Mouse (Mus musculus): ENCODE measurements at regions not wholly inside any gene's neighbourhood (a gene's known extent, or its start where the extent isn't known, plus 50 kb on each side); places are given as distances from the start of the nearest gene placed in this dataset.

DNA sequence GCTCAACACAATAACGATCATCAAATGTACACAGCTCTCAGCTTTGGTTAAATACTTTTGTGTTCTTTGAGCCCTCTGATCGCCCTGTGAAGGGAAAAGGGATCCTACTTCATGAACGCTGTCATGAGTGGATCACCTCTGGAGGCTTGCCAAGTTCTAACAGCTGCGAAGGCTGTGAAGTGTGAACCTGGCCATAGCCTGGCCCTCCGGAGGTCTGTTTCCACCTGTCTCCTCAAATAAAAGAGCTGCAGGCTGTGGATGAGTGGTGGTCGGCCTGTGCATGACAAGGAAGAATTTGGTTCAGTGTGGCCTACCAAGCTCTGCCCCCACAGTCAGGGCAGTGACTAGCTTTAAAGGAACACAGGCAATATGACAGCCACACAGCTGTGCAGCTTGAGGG lies 122.0 kb downstream of the Gm12728 start:
- in situ Hi-C loops (cut with MboI, MseI) = no loop called here

DNA sequence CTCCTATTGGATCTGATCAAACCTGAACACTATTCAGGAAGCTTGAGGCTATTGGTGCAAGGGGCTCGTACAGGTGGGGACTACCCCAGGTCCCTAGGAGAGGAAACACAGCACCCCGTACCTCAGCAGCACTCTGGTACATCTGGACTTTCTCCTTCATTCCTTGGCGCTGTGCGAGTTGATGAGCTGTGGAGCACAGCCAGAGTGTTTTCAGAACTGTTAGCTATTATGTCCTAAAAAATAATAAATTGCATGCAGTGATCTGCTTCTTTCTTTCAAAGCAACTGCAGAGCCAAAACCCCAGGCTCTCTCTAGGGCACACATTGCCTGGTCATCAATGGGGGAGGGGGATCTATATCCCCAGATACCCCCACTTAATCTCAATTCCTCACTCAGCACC lies 122.6 kb downstream of the Gm12728 start:
- in situ Hi-C loops (cut with MboI, MseI) = no loop called here

DNA sequence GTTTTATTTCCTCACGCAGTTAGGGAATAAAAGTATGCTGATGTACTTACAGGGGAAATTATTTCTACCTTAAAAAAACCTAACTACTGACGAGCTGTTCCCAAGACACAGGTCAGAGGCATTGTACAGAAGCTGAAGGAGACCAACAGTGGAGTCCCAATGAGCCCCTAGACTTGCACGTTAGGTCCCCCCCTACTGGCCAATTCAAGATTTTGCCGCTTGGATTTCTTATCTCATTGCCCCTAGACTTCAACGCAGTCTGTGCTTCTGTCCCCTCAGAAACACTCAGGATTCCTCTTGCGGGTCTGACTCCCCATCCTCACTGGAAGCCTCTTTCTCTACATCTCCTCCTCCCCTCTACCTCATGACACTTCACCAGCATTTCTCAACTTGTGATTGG lies 125.3 kb downstream of the Gm12728 start:
- in situ Hi-C loops (cut with MboI, MseI) = no loop called here

DNA sequence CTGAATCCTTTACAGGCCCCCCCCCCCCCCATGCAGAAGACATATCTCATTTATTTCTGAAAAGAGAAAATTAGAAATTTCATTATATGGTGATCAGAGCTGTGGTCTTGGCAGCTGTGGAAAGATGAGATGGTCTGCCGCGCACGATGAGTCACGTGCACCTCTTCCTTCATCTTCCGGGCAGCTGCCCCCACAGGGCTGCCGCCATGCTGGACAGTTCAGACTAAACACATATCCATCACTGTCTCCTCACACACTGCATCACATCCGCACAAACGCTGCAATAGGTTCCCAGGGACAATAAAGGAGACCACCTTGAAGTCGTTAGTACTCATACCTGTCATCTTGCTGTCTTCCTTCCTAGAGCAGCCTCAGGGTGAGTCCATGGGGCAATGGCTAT lies 126.6 kb downstream of the Gm12728 start:
- in situ Hi-C loops (cut with MboI, MseI) = no loop called here

DNA sequence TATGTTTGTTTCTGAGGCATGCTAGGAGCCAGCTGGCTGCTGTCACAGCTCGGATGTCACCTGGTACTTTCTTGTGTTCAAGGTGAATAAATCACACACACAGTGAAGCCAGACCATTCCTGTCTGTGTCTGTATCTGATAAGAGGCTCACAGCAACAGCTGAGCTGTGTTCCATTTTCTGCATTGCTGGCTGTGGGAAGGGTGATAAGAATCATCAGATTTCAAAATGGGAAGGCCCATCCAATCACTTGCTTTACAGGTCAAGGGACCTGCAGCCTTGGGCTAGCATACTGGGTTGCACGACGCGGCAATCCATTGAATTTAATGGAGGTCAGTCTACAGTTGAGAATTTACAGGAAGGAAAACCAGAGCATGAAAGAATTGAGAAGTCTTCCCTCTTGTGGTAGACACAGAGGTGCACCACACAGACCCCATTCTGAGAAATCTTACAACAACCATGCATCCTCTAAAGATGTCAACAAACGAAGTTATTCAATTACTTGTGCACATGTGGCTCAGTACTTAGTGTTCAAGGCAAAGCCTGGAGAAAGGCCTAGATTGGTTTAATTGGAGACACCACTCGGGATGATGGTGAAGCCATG lies 135.2 kb downstream of the Gm12728 start:
- in situ Hi-C loops (cut with MboI, MseI) = loop anchor here in 1 of 2 experiments (5.0 kb wide), 1 partner anchor 923 kb away; no protein-coding TSS in a partner anchor

DNA sequence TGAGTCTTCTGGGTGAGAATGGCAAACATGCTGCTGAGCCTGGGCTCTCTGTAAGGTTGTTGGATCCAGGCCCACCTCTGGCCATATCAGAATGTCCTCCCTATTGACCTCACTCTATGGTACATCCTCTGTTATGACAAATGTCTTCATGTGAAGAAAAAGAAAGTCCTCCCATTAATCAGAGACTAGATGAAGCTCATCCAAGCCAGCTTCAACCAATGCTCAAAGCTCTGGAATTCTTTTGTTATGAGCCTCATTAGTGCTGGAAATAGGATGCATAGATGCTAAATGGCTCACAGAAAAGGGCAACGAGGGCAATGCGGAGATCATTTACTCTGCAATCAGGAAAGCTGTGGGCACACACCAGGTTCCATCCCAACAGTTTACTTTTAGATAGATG lies 135.8 kb downstream of the Gm12728 start:
- in situ Hi-C loops (cut with MboI, MseI) = loop anchor here in 1 of 2 experiments (5.0 kb wide), 1 partner anchor 923 kb away; no protein-coding TSS in a partner anchor

DNA sequence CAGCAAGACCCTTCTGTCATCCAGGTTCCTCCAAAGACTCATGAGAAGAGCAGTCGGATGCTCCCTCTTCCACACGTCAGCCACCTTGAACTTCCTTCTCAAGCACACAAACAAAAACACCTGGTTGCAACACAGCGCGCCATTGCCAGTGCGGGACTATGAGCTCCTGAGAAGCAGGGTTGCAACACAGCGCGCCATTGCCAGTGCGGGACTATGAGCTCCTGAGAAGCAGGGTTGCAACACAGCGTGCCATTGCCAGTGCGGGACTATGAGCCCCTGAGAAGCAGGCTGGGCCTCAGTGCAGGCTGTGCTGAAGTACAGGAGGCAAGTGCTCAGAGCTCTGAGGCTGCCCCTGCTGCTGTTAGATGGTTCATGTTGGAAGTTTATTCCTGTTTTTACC lies 140.0 kb downstream of the Gm12728 start:
- in situ Hi-C loops (cut with MboI, MseI) = loop anchor here in 1 of 2 experiments (5.0 kb wide), 1 partner anchor 927 kb away; no protein-coding TSS in a partner anchor

DNA sequence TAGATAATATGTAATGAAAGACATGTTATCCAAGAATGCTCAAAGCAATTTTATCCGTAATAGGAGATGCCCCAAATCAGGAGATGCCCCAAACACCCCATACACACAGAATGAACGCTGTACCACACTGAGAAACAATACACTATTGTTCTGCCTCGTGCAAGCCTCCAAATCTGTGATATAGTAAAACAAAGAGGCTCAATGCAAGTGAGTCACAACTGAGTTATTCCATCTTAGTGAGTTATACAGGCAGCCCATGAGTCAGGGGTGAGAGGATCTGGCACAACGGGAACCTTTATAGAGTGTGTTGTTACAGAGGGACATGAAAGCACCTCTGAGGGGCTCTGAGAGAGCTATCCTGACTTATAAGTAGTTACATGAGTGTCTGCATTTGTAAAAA lies 145.3 kb downstream of the Gm12728 start:
- in situ Hi-C loops (cut with MboI, MseI) = no loop called here

DNA sequence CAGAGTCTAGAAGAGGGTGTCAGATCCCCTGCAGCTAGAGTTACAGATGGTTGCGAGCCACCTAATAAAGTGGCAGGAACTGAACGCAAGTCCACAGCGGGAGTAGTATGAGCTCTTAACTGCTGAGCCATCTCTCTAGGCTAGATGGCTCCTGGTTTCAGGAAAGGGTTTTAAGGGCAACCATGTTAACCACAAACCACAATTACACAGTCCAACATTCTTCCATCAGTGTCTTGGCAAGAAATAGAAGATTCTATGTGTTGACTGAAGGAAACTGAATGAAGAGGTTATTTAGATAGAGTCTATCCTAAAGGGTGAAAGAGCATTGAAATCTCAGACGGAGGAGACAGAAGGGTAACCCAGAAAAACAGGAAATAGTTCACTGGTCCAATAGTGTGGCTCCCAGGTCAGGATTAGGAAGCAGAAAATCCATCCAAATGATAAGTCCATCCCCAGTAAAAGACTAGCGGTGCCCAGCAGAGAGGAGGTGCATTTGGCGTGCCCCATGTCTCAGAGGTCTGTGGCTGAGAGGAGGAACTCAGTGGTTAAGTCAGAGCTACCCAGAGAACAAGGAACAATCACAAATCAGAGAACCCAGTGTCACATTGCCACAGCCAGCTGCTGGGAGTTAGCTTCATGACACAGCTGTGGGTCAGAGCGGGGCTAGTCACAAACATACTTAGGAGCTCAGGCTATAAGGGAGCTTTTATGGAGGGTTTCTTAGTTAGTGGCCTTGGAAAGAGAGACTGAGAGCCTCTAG lies 147.3 kb downstream of the Gm12728 start:
- in situ Hi-C loops (cut with MboI, MseI) = no loop called here

DNA sequence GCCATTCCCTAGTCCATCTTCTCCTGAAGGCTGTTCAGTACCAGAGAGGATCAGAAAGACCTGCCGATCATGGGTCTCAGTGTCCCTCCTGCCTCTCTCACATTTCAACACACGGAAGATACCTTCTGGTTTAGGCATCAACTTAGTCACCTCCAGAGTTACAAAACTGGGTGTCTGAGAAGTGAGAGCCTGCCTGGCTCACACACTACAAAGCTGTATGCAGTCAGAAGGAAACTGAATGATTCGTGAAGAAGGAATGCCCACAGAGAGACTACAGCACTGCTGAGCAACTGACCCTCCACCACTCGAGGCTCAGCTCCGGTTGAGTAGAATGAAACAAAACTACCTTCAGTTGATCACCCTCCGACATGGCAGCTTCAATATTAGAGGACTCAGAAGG lies 147.9 kb downstream of the Gm12728 start:
- in situ Hi-C loops (cut with MboI, MseI) = no loop called here

DNA sequence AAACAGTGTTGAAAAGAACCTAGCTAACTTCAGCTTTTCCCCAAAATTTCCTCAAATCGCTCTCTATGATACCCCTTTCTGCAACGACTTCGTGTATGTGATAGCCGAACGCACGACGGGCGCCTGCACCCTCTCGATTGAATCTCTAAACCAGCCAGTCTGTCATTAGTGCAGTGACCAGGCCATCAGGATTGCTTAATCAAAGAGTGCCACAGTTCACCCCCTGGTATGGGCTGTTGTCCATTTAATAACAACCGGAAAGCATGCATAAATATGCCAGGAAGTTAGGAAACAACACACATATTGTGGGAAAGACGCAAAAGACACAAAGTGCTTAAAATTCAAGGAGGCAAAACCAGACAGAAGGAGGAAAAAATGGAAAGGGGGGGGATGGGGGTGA lies 149.2 kb downstream of the Gm12728 start:
- in situ Hi-C loops (cut with MboI, MseI) = no loop called here

DNA sequence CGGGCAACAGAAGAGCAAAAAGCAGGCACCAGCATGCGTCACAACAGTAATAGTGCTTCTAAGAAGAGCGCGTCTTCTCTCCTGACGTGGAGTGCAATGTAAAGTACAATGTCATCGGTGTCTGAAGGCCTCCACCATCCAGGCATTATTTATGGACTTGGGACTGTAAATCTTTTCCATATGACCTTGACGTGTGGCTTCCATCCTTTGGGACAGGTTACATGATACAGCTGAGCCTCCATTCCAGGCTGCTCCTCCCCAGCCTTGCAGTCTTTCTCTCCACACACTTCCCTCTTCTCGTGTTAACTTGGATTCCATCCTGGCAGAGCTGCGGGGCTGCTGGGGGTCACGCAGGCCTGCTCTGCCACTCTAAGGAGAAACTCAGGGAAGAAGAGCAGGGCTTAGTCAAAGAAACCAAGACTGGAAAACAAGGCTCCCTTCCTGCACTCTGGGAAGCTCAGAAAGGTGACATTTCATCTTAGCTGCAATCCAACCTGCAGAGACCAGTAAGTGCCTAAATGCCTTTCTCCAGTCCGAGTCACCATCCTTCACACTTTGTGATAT lies 150.0 kb downstream of the Gm12728 start:
- in situ Hi-C loops (cut with MboI, MseI) = no loop called here

DNA sequence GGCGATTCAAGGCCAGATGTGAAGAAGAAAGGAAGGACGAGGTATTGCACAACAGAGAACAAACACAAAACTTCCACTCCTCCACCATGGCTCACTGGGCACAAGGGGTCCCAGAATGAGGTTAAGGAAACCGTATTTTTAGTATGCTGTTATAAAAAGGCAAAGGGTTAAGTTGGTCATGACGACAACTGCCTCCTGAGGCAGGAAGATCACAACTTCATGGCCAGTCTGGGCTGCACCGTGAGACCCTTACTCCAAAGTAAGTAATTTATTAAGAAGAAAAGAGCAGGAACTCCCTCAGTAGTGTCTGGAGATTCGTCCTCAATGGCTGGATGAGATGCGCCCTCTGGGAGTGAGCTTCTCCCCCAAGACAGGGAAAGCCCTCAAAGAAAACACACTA lies 151.2 kb downstream of the Gm12728 start:
- in situ Hi-C loops (cut with MboI, MseI) = no loop called here

DNA sequence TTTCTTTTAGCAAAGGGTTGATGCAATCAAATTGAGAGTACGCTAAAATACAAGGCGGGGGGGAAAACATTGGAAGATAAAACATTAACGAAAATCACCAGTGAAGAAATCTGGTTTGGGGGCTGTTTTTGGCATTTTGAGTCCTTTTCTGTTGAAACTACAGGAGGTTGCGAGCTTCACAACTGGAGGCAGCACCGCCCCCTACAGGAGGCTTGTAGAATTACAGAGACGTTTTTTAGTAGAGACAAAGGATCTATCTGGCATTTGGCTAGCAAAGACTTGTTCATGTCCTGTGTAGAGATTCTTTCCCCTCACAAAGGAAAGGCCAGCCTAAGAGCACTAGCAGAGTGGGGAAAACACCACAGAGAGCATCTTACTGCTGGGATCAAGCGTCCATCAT lies 152.1 kb downstream of the Gm12728 start:
- in situ Hi-C loops (cut with MboI, MseI) = no loop called here

DNA sequence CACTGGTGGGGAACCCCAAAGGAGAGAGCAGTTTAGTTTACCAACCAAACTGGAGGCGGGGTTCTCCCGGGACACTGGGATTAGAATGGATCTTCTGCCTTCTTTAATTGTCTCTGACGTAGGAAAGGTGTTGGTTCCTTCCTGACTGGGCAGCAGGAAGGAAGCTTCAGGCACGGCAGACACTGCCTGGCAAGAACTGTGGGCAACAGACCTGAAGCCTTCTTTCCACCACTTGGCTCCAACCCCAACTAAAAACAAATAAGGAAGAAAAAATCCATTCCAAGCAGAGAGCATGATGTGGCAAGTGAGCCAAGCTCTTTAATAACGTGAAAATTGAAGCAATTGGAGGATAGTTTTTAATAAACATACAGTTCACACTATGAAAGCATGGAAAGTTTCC lies 155.3 kb downstream of the Gm12728 start:
- in situ Hi-C loops (cut with MboI, MseI) = no loop called here

DNA sequence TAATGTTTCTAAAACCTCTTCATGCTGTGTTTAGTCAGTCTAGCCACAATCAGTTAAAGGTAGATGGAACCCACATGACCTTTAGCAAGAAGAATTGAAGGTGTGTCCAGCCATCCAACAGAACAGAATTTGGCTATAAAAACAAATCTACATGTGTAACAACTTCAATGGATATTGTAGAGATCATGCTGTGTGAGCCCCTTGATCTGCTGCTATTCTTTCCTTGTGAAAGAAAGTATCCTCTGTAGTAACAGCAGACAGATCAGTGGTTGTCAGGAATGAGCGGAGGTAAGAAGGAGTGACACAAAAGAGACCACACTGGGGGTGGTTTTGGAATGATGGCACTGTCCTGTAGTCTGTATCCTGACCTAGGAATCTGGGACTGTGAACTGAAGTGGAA lies 156.3 kb downstream of the Gm12728 start:
- in situ Hi-C loops (cut with MboI, MseI) = no loop called here

DNA sequence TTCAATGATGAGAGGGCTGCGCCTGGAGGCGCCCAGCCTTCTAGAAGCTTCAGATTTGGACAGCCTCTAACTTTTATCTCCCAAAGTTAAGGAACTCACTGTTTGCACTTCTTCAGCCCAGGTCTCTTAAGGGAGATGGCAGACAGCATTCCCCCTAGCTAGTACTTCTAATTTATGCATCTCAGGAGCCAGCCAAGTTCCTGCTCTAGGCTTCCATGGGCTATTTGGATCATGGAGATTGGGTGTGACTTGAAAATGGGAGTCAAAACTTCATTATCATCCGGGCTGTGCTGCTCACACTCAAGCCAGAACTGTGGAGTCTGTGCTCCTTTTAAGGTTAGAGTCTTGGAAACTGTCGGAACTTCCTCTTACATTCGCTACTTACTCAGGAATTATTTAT lies 158.7 kb downstream of the Gm12728 start:
- in situ Hi-C loops (cut with MboI, MseI) = no loop called here

DNA sequence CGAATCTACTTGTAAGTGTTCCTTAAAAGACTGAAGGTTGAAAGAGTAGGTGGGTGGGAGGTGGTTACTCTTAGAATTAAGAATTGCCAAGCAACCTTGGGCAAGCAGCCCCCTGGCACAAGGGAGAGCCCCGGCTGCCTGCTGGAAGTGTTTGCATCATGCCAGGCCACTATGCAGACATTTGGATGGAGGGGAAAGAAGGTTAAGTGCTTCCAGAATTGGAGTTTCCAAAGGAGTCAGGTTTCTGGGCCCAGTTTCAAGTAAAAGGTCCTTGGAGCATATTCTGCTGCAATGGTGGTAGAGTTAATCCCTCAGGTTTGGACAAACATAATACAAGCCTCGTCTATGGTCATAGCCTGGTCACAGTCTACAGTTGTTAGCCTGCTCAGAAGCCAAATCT lies 162.7 kb downstream of the Gm12728 start:
- in situ Hi-C loops (cut with MboI, MseI) = no loop called here

DNA sequence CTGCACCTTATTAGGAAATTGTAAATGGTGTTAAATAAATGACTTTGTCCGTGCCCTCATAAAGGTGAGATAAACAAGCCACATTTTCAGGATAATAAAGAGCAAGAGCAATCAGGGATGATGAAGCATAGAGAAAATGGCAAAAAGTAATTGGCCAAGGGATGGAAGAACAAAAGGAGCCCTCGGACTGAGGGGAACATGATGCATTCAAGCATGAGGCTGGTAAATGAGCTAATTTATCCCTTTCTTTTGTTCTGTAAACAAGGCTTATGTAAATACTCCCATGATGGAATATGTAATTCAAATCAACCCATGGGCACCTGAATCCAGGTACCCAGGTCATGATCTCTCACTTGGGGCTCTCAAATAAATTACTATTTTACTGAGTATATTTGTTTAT lies 166.8 kb downstream of the Gm12728 start:
- in situ Hi-C loops (cut with MboI, MseI) = no loop called here

DNA sequence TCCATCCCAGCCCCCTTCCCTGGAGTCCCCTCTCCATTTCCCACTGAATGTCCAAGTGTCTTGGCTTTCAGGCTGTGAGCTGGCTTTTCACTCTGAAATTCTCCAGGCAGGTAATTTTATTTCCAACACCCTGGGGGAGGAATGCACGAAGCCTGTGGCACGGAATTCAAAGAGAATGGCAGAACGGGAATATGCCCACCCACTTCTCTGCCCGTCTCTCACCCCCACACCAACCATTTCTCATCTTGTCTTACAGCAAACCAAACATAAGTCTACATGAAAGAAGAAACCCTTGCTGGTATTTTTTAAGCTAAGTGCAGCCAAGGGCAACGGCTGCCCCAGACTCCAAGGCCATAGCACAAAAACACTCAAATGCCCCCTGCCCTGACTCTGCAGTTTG lies 168.7 kb downstream of the Gm12728 start:
- in situ Hi-C loops (cut with MboI, MseI) = no loop called here

DNA sequence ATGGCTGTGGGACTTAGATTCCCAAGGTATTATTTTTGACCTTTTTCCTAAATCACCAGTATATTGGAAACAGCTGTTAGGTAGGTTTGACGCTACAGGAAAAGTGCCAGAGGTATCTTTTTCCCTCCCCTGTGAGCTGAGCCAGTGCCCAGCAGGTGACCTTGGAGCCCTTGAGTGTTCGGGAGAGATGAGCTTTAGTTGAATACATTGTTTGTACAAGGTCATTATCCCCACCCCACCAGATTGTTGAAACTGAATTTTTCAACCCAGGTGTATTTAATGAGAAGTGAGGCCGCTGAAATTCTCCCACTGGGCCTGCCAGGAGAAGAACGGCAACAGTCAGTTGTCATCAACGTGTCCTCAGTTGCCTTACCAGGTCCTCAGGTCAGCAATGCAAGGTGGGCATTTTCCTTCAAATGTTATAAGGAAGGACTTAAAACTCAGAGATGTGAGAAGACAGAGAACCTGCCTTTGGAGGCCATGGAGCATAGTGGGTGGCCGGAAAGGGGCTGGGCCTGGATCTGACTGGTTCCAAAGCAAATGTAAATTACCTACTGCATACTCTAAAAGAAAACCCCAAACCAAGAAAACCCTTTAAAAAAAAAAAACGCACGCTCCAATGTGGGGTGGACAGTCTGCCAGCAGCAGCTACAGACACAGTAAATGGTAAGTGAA lies 172.2 kb downstream of the Gm12728 start:
- in situ Hi-C loops (cut with MboI, MseI) = no loop called here

DNA sequence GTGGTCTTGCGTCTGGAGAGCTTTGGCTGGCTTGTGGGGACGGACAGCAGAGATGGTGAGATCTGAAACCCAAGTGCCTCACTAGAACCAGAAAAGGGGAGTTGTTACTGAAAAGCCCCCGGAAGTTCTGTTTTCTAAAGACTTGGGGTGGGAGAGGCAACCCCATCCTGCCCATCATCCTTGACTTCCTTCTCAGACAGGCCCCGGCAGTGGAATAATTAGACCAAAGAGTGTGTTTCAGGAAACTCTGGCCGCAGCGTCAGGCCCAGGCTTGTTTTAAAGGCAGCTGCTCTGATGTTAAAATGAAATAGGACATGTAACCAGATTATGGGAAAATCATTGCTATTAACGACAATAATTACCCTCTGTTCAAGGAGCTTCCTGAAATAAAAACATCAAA lies 172.9 kb downstream of the Gm12728 start:
- in situ Hi-C loops (cut with MboI, MseI) = no loop called here

DNA sequence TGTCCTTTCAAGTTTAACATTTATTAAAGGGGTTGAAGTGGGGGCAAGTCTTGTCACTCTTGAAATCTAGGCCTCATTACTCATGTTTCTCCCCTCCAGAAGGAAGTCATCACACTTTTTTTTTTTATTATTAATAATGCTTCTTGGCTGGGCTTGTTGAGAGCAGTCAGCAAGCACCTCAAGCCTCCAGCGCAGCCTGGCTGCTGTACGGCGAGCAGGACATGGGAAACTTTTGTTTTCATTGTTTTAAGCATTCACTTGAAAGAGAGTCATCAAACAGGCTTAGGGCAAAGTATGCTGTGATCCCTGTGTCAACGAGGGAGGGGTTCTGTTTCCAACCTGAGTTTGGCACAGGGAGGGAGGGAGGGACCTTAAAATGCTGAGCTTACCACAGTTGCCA lies 178.7 kb downstream of the Gm12728 start:
- in situ Hi-C loops (cut with MboI, MseI) = no loop called here
